Mouse (Mus musculus) cerebellum, adult 9-10 months (tissue): ENCODE results near the gene Lzts2.
"Not testable (repeated sequence)": the region's sequence is repeated elsewhere in the genome, so short reads cannot be mapped to it uniquely, and the experiment has no call there.

Experiments
- DNase-seq: peaks from one replicate; pipeline ENCODE4 v3.0.0; 2022

Lzts2 gene

GRCm38 (mm10) chr19:45026958-45027670, 12.9 kb downstream of the Lzts2 start:
- DNase-seq: no peak

GRCm38 (mm10) chr19:45027848-45028247, 13.6 kb downstream of the Lzts2 start:
- no peak for DNase-seq

GRCm38 (mm10) chr19:45028746-45029145, 14.5 kb downstream of the Lzts2 start:
- DNase-seq: no peak

DNA sequence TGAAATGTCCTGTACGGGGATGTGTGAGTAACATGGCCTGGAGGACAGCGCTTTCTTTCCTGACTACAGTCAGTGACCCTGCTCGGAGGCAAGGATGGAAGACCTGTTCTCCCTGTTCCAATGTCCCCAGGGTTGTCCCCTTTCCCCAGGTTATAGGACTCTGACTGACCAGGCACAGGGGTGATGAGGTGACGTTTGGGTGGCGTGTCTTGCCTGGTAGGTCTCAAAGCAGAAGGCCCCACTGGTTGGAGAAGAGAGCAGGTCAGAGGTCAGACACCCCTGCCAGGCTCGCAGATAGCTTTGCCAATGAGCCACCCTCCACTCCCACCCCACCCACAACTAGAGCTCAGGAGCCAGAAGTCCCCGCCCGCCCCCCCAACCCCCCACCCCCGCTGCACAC, 15.4 kb downstream of the Lzts2 start:
- DNase-seq: no peak

DNA sequence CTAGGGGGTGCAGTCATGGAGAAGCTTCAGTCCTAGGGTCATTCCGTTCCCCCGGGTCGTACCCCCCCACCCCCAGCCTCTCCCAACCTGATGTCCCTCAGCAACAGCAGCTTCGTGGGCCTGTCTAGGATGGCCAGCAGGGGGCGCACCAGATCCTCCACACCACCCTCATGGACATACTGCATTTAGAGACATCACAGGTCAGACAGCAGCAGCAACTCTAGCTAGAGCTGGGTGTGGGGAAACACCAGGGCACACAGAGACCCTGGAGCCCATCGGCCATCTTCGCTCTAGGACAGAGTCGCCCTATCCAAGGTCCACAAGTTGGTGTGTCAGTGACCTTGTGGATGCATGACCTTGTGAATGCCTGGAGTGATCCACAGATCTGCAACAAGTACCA, 15.9 kb downstream of the Lzts2 start:
- DNase-seq: peak; percentile 82

GRCm38 (mm10) chr19:45030746-45031693, 16.8 kb downstream of the Lzts2 start:
- DNase-seq: peak; percentile 92

DNA sequence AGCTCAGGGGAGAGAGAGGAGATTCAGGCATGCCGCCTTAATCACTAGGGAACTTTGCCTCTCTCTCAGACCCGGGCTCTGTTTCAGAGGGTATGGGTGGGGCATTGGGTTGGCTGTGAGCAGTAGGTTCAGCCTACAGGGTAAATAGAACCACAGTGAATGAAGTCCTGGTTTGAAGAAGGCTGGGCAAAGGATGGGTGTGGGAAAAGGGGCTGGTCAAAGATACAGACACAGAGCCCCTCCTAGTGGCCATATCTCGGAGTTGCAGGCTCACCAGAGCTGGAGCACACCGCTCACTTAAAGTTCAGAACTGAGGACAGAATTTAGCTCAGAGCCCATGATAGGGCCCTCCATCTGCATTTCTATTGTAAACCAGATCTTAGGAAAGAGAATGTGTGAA, 17.6 kb downstream of the Lzts2 start:
- peak; percentile 87 for DNase-seq

DNA sequence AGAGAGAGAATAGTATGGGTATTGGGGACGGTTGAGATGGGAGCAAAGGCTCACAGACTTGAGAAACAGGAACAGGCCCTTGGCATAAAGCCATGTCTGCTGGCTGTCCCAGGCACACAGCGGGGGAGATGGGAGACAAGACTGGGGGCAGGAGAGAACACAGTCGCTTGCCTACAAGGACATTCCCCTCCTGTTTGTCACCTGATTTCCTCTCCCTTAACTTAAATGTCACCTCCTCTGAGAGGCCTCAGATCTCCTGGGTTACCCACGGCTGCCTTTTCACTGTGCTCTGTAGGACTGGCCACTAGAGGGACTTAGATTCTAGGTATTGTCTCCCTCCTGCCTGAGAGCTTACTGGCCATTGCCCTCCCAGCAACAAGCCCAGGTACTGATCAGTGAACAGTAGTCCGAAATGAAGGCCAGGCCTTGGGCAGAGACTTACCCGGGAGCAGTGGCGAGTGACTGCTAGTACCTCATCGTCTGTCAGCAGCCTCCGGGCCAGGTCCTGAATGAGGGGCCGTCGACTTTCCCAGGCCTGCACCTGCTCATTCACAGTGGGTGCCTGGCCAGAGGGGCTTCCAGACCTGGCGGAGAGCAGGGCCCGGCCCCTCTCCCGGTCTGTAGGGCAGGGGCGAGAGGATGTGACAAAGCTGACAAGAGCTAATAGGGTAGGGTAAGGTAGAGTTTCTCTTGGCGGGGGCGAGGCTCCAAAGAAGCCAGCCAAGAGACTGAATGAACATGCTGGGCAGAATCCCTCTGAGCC, 18.5 kb downstream of the Lzts2 start:
- no peak for DNase-seq

DNA sequence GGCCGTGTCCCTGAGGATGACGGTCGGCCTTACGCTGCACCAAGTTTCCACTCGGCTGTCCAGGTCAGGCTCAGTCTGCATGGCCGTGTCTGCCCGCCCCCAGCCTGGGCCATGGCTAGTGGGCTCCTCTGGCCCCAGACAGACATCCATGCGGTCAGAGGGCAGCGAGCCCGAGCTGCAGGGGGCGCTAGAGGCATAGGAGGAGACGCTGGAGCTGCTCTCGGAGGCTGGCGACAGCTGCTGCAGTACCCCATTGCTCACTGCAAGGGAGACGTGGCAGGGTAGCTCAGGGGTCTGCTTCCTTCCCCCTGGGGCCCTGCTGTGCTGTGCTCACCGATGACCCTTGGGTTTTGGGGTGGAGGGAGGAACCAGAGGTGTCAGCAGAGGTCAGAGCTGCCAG, 22.7 kb downstream of the Lzts2 start:
- no peak for DNase-seq

GRCm38 (mm10) chr19:45038198-45038597, 24.0 kb downstream of the Lzts2 start:
- DNase-seq: not testable (repeated sequence)

- DNase-seq: no peak
Measured at GRCm38 (mm10) chr19:45040214-45040613, 26.0 kb downstream of the Lzts2 start.

- no peak for DNase-seq
Measured at GRCm38 (mm10) chr19:45044389-45044927, 30.2 kb downstream of the Lzts2 start.

GRCm38 (mm10) chr19:45045236-45045635, 31.0 kb downstream of the Lzts2 start:
- DNase-seq: no peak

GRCm38 (mm10) chr19:45045651-45046050, 31.4 kb downstream of the Lzts2 start, which contains the start of gene Pdzd7:
Gene Pdzd7, minus strand, starts transcription at chr19:45045717.
- DNase-seq: no peak

- DNase-seq: peak; percentile 96
Measured at GRCm38 (mm10) chr19:45046523-45047321, 32.5 kb downstream of the Lzts2 start.

DNA sequence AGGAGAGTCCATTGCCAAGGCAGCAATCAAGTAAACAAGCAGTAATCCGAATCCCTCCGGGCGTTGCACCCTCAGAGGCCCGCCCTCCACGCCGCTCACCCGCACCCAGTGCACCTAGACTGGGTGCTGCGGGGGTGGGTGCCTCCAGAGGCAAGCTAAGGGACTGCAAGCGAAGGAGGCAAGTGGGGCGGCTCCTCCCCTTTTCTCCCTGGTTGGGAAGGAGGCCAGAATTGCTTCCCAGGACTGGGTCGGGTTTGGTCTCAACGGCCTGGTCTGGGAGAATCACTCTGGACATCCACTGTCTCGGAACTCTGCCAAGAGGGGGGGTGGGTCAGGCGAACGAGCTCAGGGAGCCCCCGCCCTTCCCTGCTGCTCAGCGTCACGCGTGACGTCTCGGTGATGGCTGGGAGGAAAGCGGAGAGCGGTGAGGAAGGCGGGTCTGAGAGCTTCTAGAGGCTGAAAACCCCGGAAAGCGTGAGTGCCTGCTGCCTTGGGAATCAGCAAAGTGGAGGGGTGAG, 33.3 kb downstream of the Lzts2 start, which contains the start of gene Sfxn3:
Gene Sfxn3 (plus strand): TSS at position 87 of the 518 bp plus-strand sequence.
- DNase-seq: peak; percentile 97

GRCm38 (mm10) chr19:45047935-45048643, 33.9 kb downstream of the Lzts2 start:
- DNase-seq: peak; percentile 80

- no peak for DNase-seq
Measured at GRCm38 (mm10) chr19:45048644-45049365, 34.6 kb downstream of the Lzts2 start.

- no peak for DNase-seq
Measured at GRCm38 (mm10) chr19:45049523-45049922, 35.3 kb downstream of the Lzts2 start.

GRCm38 (mm10) chr19:45053451-45053850, 39.2 kb downstream of the Lzts2 start:
- no peak for DNase-seq
